Mouse (Mus musculus): ENCODE measurements around the gene Dcaf8. TPM values are rescaled to one million over a fixed set of nuclear protein-coding genes. Genes with fewer than 3 reads are reported as not detected.
"Not testable (repeated sequence)": the region's sequence is repeated elsewhere in the genome, so short reads cannot be mapped to it uniquely, and the experiment has no call there.

The Dcaf8 gene
- total RNA-seq, 2 experiments from 2014 or later = 165 to 181 TPM

DNA sequence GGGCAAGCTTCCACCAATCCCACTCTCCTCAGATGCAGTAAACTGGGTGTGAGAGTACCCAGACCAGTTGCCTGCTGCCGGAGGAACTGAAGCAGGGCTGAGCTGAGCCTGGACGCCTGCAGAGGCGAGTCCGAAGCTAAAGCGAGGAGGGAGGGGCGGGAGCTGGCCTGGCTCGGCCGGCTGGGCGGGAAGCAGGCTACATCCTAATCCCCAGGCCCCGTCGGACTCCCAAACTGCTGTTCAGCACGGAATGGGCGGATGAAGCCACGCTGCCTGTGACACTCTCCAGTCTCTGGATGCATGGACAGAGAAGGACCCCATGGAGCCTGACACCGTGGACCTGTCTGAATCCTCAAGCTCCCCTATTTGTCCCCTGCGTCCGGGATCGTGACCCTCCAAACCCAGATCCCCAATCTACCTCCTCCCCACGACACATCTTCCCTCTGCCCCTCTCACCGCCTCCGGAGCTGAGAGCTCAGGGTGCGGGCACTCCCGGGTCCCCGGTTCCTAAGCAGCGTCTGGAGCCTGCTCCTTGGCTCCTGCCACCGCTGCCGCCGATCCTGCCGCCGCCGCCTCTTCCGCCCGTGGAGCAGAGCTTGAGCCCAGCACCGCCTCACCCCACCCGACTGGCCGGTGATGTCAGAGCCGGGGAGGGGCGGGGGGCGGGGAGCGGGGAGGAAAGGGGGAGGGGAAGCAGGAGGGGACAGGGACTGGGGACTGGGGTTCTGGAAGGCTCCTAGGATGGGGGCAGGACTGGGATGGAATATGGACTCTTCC, 58.4 kb downstream of the Dcaf8 start, which contains the start of gene Pea15a:
TSS of gene Pea15a (minus strand) at position 664 of the 777 bp plus-strand sequence.
- DNase-seq = peak; percentile 78 to 84
- intact Hi-C loops (cut with DNase I) = loop anchor here (5.0 to 10.0 kb wide), 2 partner anchors 41 to 62 kb away; partner anchors contain the start of gene Dcaf8

DNA sequence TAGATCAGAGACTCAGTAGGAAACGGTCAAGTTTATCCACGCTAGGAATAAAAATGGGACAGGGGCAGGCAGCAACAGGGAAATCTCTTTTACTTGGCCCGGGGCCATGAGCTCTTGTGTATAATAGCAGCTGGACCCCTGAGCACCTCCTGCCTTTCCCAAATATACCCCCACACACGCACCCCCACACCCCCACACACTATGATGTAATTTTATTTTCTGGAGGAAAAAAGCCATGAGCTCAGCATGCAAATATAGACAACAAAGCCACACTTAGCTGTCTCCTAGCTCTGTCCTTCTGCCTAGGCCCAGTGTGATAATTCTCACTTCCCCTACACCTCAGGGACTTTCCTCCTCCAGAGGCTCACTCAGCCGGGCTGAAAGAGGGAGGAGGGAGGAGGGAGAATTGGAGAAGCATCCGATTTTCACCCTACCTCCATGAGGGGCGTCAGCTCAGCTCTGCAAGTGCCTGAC, 59.3 kb downstream of the Dcaf8 start:
- intact Hi-C loops (cut with DNase I) = loop anchor here (5.0 to 10.0 kb wide), 2 partner anchors 40 to 62 kb away; partner anchors contain the start of gene Dcaf8
- DNase-seq = no peak

DNA sequence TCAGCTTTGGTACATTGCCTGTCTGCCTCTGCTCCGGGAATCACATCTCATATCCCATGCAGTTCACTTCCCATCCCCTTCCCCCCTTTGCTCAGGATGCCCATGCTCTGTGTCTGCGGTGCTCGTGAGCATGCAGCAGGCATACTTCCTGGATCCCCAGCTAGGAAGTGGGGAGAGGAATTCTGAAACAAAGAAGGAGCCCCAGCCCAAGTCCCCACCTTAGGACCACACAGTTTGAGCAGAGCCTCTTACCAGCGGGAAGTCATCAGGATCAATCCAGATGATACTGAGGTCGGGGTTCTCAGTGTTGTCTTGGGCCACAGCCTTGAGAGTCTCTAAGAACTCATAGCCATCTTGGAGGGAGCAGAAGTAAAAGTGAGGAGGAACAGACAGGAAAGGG, 64.9 kb downstream of the Dcaf8 start:
- no peak for DNase-seq
- intact Hi-C loops (cut with DNase I) = no loop called here

DNA sequence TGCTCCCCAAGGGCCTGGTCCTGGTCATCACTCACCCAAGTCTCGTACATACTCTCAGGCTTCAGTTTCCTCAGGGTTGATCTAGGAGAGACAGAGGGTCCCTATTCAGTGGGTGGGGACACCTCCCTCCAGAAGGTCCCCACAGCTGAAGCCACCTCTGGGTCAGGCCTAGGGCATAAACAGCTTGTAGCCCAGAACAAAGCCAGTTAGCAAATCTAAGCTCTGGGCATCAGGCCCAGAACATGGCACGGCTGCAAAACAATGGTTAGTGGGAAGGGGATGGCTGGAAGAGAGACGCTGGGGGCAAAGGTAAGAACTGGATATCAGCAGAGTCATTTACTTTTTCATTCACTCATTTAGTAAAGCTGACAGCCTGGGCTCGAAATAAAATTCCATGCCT, 65.9 kb downstream of the Dcaf8 start:
- intact Hi-C loops (cut with DNase I) = no loop called here
- no peak for DNase-seq

DNA sequence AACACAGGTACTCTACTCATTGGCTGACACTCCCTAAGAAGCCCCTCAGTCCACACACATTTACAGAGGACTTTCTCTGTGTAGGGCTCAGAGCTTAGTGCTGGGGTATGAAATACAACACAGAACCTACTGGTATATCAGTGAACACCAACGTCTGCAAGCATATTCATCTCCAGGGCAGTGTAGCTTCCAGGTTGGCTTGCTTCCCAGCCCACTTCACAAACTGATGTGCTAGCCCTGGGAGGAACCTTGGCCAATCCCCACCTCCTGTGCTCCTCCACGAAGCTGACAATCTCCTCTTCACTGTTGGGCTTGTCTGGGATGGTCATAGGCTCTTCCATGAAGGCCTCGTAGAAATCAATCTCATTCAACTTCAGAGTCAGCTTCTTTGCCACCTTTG, 66.9 kb downstream of the Dcaf8 start:
- intact Hi-C loops (cut with DNase I) = no loop called here
- DNase-seq = no peak

DNA sequence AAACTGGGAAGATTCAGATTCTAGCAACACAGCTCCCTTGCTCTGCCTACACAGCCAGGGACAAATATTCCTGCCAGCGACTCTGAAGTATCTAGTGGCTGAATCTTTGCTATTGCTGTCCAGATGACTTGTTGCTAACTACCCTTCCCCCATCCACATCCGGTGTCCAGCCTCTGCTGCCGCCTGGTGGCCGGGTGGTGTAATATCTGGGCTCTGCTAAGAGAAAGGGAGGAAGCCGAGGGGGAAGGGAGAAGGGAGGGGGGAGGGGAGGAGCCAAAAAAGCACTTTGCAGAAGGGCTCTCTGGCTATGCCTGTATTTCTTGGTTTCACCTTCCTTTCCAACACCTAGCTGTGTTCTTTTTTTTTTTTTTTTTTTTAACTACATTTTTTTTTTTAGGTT, 69.3 kb downstream of the Dcaf8 start:
- DNase-seq = peak; percentile 94

DNA sequence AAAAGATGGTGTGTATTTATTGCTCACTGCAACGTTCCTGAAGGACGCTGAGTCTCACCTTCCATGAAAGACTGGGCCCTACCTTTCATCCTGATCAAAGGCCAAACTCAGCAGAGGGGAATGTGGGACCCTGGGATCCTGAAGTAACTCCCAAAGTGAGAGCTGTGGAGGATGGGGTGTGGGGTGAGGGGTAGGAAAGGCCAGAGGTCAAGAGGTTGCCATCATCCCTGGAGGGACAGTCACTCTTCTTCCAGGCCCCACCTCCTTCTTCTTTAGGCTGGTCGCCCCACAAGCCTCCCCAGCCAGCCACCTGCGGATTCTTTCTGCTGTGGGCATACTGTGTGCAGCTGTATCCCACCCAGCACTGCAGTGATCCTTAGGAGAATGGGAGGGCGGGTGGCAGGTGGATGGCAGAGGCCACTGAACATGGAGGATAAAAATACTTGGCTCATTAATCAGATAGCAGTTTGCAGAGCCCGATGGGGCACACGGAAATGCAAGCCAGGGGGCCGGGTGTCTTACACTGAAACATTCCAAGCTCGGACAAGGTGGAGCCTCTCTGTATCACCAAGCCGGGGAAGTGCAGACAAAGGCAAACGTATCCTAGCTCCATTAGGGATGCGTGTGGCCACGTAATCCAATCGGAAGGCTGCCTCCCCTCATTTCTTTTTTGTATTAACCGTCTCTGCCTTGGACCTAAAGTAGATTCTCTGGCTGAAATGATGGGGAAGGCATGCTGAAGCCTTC, 70.5 kb downstream of the Dcaf8 start:
- intact Hi-C loops (cut with DNase I) = no loop called here
- DNase-seq = no peak

More for the DNA sequence above, 69.3 kb downstream of the Dcaf8 start:
- intact Hi-C loops (cut with DNase I) = no loop called here

- no peak for DNase-seq
- intact Hi-C loops (cut with DNase I) = loop anchor here (1.0 kb wide), 1 partner anchor 24 kb away; no protein-coding TSS in a partner anchor
Measured at GRCm38 (mm10) chr1:172219451-172220406, 71.8 kb downstream of the Dcaf8 start, which contains the start of gene Casq1. Gene Casq1 (minus strand): TSS chr1:172219868.

DNA sequence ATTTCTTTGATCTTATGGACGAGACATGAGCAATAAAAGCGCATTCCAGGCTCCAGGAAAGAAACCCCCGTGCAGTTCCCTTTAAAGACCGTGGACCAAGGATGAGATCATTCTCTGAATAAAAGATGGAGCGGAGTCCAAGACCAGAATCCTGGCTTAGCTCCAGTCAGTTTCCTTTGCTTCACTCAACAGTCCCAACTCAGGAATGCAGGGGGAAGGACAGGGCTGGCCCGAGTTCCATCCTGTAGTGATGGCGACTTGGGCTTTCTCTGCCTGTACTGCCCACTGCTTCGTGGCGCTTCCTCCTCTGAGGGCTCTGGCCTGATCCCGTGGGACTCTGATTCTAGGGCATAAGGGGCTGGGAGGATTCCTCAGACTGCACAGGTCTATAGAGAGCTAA, 72.5 kb downstream of the Dcaf8 start:
- DNase-seq = peak; percentile 70 to 76
- intact Hi-C loops (cut with DNase I) = no loop called here

DNA sequence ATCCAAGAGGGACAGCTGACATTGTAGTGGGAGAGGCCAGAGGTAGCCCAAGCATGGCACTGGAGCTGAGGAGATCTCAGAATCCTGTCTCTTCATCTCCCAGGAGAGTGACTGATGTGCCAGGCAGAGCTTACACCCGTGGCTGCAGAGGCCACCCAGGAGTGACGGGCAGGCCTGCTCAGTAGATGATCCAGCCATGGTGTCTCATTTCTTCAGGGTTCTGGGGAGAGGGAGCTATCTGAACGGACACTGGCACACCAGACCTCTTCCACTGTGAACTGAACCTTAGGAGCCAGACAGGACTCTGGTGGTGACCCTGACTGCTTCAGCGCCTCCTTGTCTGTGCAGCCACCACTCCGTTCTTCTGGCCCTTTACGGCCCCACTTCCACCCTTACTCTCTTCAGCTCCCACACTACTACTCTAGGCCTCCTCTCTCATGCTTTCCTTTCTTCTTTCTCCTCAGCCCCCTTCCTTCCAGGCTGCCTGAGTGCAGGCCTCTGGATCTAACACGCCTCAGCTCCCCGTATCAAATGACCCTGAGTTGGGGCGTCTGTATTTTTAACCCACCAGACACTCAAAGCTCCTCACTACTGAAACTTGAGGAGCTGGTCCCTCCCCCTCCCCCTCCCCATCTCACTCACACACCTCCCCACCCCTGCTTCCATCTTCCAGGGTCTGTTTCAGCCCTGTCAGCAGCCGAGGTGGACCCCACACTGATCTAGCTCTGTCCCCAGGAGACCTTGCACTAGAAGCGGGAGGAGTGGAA, 73.6 kb downstream of the Dcaf8 start:
- peak in 1 of 2 experiments; percentile 56 for DNase-seq
- intact Hi-C loops (cut with DNase I) = no loop called here

DNA sequence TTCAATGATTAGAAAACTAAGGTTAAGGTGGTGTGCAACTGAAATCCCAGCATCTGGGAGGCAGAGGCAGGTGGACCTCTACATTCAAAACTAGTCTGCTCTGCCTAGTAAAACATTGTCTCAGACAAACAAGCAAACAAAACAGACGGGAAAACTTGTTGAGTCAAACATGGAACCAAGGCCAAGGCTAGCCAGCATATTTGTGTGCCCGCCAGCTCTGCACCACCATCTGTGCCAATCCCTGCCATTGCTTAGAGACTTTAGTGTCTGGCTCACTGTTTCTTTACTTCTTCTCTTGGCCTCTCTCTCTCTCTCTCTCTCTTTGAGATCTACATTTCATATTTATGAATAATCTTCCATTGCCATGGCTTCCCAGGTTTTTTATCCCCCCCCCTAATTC, 80.3 kb downstream of the Dcaf8 start:
- no peak for DNase-seq
- intact Hi-C loops (cut with DNase I) = no loop called here

- DNase-seq = no peak
- intact Hi-C loops (cut with DNase I) = no loop called here
Measured at GRCm38 (mm10) chr1:172229215-172229614, 81.3 kb downstream of the Dcaf8 start.

DNA sequence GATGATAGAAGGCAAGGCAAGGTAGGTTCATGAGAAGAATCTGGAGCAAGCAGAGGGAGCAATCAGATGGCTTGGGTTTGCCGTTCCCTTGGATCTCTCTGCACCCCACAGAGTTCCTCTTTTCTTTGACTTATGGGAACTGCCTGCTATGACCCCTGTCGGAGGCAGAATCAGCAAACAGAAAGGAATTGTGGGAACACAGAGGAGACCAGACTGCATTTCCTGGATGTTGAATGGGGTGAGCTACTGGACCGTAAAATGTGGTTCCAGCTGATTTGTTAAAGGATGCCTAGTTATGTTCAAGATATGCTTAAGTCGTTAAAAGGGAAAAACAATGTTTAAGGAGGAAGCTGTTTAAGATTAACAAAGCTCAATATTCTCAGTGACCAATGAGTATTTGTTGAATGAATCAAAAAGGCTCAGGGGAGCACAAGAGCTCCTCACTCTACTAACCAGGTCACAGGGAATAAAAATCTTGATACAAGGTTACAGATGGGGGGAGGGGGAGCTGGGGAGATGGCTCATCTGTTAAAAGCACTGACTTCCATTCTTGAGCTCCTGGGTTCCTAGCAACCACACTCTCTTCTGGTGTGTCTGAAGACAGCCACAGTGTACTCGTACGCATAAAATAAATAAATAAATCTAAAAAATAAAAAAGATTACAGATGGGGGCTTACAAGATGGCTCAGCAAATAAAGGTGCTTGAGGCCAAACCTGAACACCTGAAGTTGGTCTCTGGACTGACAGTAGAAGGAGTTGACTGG, 93.2 kb downstream of the Dcaf8 start:
- intact Hi-C loops (cut with DNase I) = no loop called here
- DNase-seq = no peak

- DNase-seq = no peak
- intact Hi-C loops (cut with DNase I) = no loop called here
Measured at GRCm38 (mm10) chr1:172242401-172242800, 94.5 kb downstream of the Dcaf8 start.

DNA sequence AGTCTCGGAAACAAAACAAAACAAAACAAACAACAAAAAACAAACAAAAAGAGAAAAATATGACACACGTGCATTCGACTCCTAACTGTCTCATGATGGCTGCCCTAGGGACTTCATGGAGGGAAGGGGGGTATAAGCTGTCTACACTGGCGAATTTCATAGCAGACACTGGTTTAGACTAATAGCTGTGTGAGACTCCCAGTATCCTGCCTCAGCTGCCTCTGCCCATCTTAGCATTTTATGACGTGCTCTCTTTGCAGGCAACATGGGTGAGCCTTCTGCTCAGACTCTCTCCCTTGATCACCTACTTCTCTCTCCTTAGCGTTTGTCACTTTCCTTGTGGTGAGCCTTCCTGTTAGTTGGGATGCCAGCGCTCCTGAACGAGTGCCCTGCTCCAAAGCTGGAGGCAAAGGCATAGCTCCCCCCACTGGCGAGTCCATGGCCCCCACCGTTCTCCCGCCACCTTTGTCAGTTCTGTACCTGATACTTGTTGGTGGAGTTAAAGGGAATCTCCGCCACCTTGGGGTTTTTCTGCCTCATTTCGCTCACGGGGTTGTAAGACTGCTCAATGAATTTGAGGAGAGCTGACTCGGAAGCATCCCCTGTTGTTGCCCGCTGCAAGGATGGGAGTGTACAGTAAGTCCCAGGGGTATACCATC, 95.8 kb downstream of the Dcaf8 start:
- intact Hi-C loops (cut with DNase I) = loop anchor here (1.0 kb wide), 1 partner anchor 24 kb away; the partner anchor contains the start of gene Casq1
- peak; percentile 52 to 53 for DNase-seq

GRCm38 (mm10) chr1:172244645-172245044, 96.8 kb downstream of the Dcaf8 start:
- intact Hi-C loops (cut with DNase I) = loop anchor here (5.0 kb wide), 4 partner anchors 37 to 97 kb away; partner anchors contain the start of genes Dcaf8 and Pea15a
- DNase-seq = not testable (repeated sequence)

All from gastrocnemius, postnatal 36 days (tissue).